Mouse (Mus musculus): ENCODE data around the gene Kansl1.
A peak's percentile ranks its signal among the peaks of the same experiment; 100 is the strongest.

Gene Kansl1

GRCm38 (mm10) chr11:104438450-104438849 is 30.2 kb downstream of the Kansl1 start:
- no peak for DNase-seq (ENCODE audit: low spot score in 2 of 2)

DNA sequence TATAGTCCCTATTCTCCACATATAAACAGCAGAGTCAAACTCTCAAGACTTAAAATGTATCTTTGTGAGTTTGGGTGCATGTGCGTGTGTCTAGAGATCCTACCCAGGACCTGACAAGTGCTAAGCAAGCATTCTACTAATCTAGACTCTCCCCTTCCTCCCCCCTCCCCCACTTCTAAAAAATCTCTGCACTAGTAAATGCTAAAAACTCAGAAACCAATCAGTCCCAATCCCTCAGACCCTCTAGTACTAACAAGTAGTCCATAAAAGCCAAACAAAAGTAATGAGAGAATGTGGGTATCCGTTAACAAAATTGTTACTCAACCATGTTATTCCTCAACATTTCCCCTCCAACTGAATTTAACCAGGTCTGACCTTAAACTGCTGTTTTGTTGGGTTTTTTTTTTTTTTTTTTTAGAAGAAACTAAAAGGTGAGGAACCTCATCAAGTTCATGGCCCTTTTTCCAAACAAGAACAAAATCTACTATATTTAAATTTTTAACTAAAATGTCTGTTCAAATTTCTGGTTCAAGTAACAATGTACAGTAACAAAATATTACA is 32.2 kb downstream of the Kansl1 start:
- no peak for DNase-seq (ENCODE audit: low spot score in 2 of 2)

- DNase-seq (ENCODE audit: low spot score in 2 of 2): no peak
Observed at GRCm38 (mm10) chr11:104435753-104436152, 32.9 kb downstream of the Kansl1 start.

- no peak for DNase-seq (ENCODE audit: low spot score in 2 of 2)
Observed at GRCm38 (mm10) chr11:104435141-104435540, 33.5 kb downstream of the Kansl1 start.

DNA sequence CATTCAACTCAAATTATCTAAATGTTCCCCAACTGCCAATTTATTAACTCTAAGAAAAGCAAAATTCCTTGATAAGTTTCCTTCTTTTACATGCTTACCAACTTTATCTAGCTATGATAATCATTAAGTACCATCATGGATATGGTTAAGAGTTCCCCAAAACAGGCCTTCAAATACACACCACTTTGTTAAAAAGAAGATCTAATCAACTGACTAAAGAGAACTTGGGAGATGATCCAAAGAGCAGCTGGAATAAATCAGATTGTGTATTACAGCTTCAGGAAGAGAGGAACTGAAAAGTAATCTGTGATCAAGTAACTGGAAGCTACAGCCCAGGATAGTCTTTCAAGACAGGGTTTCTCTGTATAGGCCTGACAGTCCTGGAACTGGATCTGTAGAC is 36.4 kb downstream of the Kansl1 start:
- no peak for DNase-seq (ENCODE audit: low spot score in 2 of 2)

GRCm38 (mm10) chr11:104431807-104432206 is 36.9 kb downstream of the Kansl1 start:
- DNase-seq (ENCODE audit: low spot score in 2 of 2): no peak

GRCm38 (mm10) chr11:104424727-104425416 is 43.8 kb downstream of the Kansl1 start:
- DNase-seq (ENCODE audit: low spot score in 2 of 2): peak in 1 of 2 experiments; percentile 26

GRCm38 (mm10) chr11:104412254-104412653 is 56.4 kb downstream of the Kansl1 start:
- DNase-seq (ENCODE audit: low spot score in 2 of 2): no peak

DNA sequence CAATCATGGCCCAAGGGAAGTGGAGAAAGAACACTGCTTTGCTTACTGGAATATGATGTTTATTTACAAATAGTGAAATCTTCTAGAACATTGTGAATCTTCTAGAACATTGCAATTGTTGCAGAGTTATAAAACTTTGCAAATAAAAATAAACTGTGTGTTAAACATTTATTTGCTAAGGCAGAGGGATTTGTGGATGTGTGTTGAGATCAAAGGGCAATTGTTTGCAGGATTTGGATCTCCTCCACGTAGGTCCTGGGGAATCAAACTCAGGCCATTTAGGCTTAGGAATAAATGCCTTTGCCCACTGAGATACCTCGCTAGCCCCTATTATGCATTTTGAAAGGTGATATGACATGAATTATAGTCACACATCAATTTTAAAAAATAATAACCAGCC is 61.3 kb downstream of the Kansl1 start:
- DNase-seq (ENCODE audit: low spot score in 2 of 2): no peak

DNA sequence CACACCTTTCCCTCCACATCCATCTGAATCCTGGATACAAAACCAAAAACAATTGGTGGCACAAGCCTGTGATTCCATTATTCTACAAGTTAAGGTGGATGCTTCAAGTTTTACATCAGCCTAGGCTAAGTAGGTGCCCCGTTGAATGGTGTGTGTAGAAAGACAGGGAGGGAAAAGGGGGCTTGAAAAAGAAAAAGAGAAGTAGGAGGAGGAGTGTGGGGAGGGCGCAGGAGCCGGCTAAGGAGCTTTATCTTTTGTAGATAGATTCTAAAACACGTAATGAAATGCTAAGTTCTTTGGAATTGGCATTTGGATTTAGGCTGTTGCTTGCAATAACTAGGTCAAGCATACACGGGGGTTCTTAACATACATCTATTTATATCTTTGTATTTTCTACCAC is 67.7 kb downstream of the Kansl1 start:
- no peak for DNase-seq (ENCODE audit: low spot score in 2 of 2)

- DNase-seq (ENCODE audit: low spot score in 2 of 2): no peak
Observed at GRCm38 (mm10) chr11:104399459-104400216, 69.0 kb downstream of the Kansl1 start.

- no peak for DNase-seq (ENCODE audit: low spot score in 2 of 2)
Observed at GRCm38 (mm10) chr11:104395648-104396047, 73.0 kb downstream of the Kansl1 start.

- no peak for DNase-seq (ENCODE audit: low spot score in 2 of 2)
Observed at GRCm38 (mm10) chr11:104393196-104393595, 75.5 kb downstream of the Kansl1 start.

DNA sequence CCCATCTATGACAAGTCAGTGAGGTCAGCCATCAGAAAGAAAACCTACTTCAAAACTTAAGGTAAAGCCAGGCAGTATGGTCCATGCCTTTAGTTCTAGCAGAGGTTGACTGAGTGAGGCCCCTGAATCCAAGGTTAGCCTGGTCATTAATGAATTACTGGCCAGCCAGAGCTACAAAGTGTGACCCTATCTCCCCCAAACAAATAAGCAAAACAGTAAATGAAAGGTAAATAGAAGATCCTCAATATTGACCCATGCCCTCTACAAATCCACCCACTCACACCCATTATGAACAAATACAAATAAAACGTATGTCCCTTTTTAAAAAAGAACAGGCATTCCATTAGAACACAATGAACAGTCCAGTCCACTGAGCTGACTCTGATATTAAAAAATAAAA is 76.5 kb downstream of the Kansl1 start:
- DNase-seq (ENCODE audit: low spot score in 2 of 2): no peak

DNA sequence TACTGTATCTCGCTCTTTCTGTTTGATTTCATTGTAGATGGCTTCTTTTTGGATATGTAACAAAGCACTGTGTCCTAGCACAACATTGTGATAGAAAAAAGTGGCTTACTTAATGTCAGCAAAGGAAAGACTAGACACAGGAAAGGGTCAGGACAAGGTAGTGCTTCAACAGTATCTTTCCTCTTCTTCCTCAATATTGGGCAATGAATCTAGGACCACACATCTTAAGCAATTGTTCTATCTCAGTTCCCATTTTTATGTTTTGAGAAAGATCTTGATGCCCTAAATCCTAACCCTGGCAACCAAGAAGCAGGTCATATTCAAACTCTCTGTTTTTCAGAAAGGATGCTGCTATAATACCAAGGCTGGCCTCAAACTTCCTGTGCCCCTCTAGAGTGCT is 81.4 kb downstream of the Kansl1 start:
- no peak for DNase-seq (ENCODE audit: low spot score in 2 of 2)

- no peak for DNase-seq (ENCODE audit: low spot score in 2 of 2)
Observed at GRCm38 (mm10) chr11:104386595-104386994, 82.1 kb downstream of the Kansl1 start.

DNA sequence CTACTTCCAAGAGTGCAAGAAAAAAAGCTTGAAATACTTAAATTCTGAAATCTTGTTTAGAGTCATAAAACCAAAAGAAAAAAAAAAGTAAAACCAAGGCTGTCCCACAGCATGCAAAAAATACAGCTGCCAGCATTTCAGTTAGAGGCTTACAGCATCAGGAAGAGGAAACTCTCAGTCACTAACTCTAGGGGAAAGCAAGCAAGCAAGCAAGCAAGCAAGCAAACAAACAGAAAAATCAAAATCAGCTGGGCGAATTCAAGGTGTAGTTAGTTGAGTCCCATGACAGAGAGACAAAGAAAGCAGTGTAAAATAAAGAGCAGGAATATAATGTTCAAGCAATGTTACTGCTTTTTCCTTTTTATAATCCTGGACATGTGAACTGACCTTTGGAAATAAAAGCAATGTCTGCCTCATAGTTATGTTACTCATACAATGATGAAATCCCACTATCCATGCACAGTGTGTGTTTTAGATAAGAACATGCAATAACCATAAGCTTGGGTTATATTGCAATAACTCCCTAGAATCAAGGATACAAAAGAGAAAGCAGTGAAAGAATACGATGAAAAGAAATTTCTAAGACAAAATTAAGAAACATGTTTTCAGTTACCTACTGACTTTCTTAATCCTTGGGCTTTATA is 85.4 kb downstream of the Kansl1 start:
- DNase-seq (ENCODE audit: low spot score in 2 of 2): no peak

- no peak for DNase-seq (ENCODE audit: low spot score in 2 of 2)
Observed at GRCm38 (mm10) chr11:104381887-104382286, 86.8 kb downstream of the Kansl1 start.

- no peak for DNase-seq (ENCODE audit: low spot score in 2 of 2)
Observed at GRCm38 (mm10) chr11:104379635-104380034, 89.0 kb downstream of the Kansl1 start.

DNA sequence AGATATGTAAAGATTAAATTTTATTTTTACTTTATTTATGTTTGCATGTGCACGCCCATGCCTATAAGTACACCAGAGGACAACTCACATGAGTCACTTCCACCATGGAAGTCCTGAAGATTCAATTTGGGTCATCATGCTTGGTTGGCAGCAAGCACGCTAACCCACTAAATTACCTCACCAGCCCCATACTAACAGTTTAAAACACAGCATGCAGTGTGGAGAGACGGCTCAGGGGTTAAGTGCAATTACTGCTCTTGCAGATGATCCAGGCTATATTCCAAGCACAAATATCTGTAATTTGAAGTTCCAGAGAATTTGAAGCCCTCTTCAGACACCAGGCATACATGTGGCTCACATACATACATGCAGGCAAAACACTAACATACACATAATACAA is 92.4 kb downstream of the Kansl1 start:
- DNase-seq (ENCODE audit: low spot score in 2 of 2): no peak

- no peak for DNase-seq (ENCODE audit: low spot score in 2 of 2)
Observed at GRCm38 (mm10) chr11:104367486-104368190, 101.0 kb downstream of the Kansl1 start.
